Mouse (Mus musculus) midbrain, embryonic 15.5 days (tissue): ENCODE results near the gene Pigb. TPM values are rescaled to one million over a fixed set of nuclear protein-coding genes. Genes with fewer than 3 reads are reported as not detected.
"Not testable (repeated sequence)": the region's sequence is repeated elsewhere in the genome, so short reads cannot be mapped to it uniquely, and the experiment has no call there.

Experiments used
- ATAC-seq: fragments of 200-750 bp; cut with Nextera tagmentation; replicated peaks from 2 replicates; pipeline ENCODE4 v1.8.0; 2017; ENCODE audit warnings: moderate TSS enrichment
- H3K27ac ChIP-seq: fragments of 300-500 bp; sonication (generic); 2 replicates; pipeline ENCODE4 v1.5.1; 2015; ENCODE audit warnings: mild to moderate bottlenecking, inconsistent platforms
- H3K27me3 ChIP-seq: fragments of 300-500 bp; sonication (generic); replicated peaks from 2 replicates; pipeline ENCODE4 v1.6.1; 2015; ENCODE audit warnings: inconsistent platforms
- H3K36me3 ChIP-seq: fragments of 300-500 bp; sonication (generic); replicated peaks from 2 replicates; pipeline ENCODE4 v1.6.1; 2015; ENCODE audit warnings: inconsistent platforms
- H3K4me1 ChIP-seq: fragments of 300-500 bp; sonication (generic); 2 replicates; pipeline ENCODE4 v1.6.1; 2015; ENCODE audit warnings: inconsistent platforms
- H3K4me2 ChIP-seq: fragments of 300-500 bp; sonication (generic); 2 replicates; pipeline ENCODE4 v1.6.1; 2015; ENCODE audit warnings: inconsistent platforms, mild to moderate bottlenecking, moderate library complexity
- H3K4me3 ChIP-seq: fragments of 300-500 bp; sonication (generic); 2 replicates; pipeline ENCODE4 v1.5.1; 2015; ENCODE audit warnings: mild to moderate bottlenecking, inconsistent platforms
- H3K9ac ChIP-seq: fragments of 300-500 bp; sonication (generic); 2 replicates; pipeline ENCODE4 v1.6.1; 2015; ENCODE audit warnings: mild to moderate bottlenecking, inconsistent platforms
- H3K9me3 ChIP-seq: fragments of 300-500 bp; sonication (generic); 2 replicates; pipeline ENCODE4 v1.6.1; 2016; ENCODE audit warnings: inconsistent platforms
- WGBS: fragments of 180-500 bp; shearing (Covaris S2); methylation state at CpG from one replicate; pipeline ENCODE4 v1.1.7; 2015; ENCODE audit warnings: mixed read lengths; 5-methylcytosine and 5-hydroxymethylcytosine counted together
- polyA plus RNA-seq: library from polyadenylated mRNA; unstranded; fragments of >200 nt; fragmentation: Nextera tagmentation; extraction: Ambion mirVana; gene quantifications from 2 replicates; pipeline ENCODE4 v1.2.1, GENCODE M21; 2015

Gene Pigb
- polyA plus RNA-seq = 15.1 and 17.2 TPM in 2 replicates

DNA sequence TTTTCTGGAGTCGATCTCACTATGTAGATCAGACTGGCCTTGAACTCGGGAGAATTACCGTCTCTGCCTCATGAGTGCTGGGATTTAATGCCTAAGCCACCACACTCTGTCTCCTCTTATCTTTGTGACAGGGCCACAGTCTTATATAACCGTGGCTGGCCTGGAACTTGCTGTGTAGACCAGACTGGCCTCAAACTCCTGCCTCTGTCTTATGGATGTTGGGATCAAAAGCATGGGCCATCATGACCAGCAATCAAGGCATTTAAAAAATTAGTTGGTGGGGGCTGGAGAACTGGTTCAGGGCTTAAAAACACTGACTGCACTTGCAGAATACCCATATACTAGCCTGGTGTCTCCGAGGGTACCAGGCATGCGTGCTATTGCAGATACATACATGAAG, at the start of gene Pigb:
TSS of gene Pigb (minus strand) at position 299 of the 400 bp plus-strand sequence.
- Histone ChIP-seq H3K4me1 (peaks cover 26% of the 10 kb centered on the region), H3K9ac (peak within 1 kb of the TSS; percentile 93), H3K4me3 (peak within 1 kb of the TSS; percentile 96), H3K27ac (peak within 1 kb of the TSS; percentile 93), H3K36me3 (no peaks in the 10 kb centered on the region), H3K27me3 (no peaks in the 10 kb centered on the region), H3K9me3 (no peaks in the 10 kb centered on the region), H3K4me2 (peak within 1 kb of the TSS; percentile 93)
- no peak for ATAC-seq
- 34% methylated on average over 6 of the region's 6 CpGs for WGBS

- no peak overlapping the region for H3K4me3 ChIP-seq
- H3K9ac ChIP-seq = no peak overlapping the region
- no peaks in the 10 kb centered on the region for H3K36me3 ChIP-seq
- H3K27me3 ChIP-seq = no peaks in the 10 kb centered on the region
- H3K27ac ChIP-seq = no peak overlapping the region
- H3K4me1 ChIP-seq = no peaks in the 10 kb centered on the region
- no peaks in the 10 kb centered on the region for H3K9me3 ChIP-seq
- no peak overlapping the region for H3K4me2 ChIP-seq
- ATAC-seq = no peak
- 84% methylated on average over 16 of the region's 16 CpGs for WGBS
These were observed 49.2 kb upstream of the Pigb start for GRCm38 (mm10) chr9:73089222-73089920.

DNA sequence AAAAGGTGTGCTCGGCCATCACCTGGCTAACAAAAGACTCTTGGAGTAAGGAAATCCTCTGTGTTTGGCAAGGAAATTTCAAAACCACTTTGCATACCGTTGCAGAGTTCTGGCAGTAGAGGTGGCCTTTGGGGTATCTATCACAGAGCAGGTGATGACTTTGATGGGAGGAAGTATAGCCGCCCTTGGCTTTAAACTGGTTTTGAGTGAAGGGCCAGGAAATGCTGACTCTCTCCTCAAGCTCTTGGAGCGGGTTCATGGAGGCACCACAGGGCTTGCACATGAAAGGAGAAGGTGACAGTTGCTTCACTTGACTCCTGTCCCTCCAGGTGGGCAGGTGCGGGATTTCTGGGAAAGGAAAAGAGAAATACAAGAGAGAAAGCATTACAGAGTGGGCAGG, 47.4 kb upstream of the Pigb start:
- Histone ChIP-seq H3K4me3 (no peak overlapping the region), H3K27ac (no peak overlapping the region), H3K36me3 (no peaks in the 10 kb centered on the region), H3K4me2 (no peak overlapping the region), H3K9ac (no peak overlapping the region), H3K9me3 (no peaks in the 10 kb centered on the region), H3K27me3 (no peaks in the 10 kb centered on the region), H3K4me1 (no peaks in the 10 kb centered on the region)
- 78% methylated on average over 5 of the region's 5 CpGs for WGBS
- no peak for ATAC-seq

- Histone ChIP-seq H3K9me3 (no peaks in the 10 kb centered on the region), H3K27ac (no peak overlapping the region), H3K27me3 (no peaks in the 10 kb centered on the region), H3K4me2 (no peak overlapping the region), H3K4me3 (no peak overlapping the region), H3K36me3 (no peaks in the 10 kb centered on the region), H3K9ac (no peak overlapping the region), H3K4me1 (no peaks in the 10 kb centered on the region)
- no peak for ATAC-seq
- WGBS = 73% methylated on average over 8 of the region's 8 CpGs
These were observed 46.9 kb upstream of the Pigb start for GRCm38 (mm10) chr9:73087121-73087520.

- Histone ChIP-seq H3K27ac (no peak overlapping the region), H3K4me1 (no peaks in the 10 kb centered on the region), H3K9ac (no peak overlapping the region), H3K4me2 (no peak overlapping the region), H3K9me3 (no peaks in the 10 kb centered on the region), H3K36me3 (no peaks in the 10 kb centered on the region), H3K27me3 (no peaks in the 10 kb centered on the region), H3K4me3 (no peak overlapping the region)
- no peak for ATAC-seq
- WGBS = 86% methylated on average over 6 of the region's 6 CpGs
These were observed 45.7 kb upstream of the Pigb start for GRCm38 (mm10) chr9:73085845-73086244.

- no peak for ATAC-seq
- H3K4me3 ChIP-seq = no peak overlapping the region
- H3K9me3 ChIP-seq = no peaks in the 10 kb centered on the region
- 79% methylated on average over 6 of the region's 6 CpGs for WGBS
- no peak overlapping the region for H3K4me2 ChIP-seq
- H3K27ac ChIP-seq = no peak overlapping the region
- H3K9ac ChIP-seq = no peak overlapping the region
- H3K4me1 ChIP-seq = no peaks in the 10 kb centered on the region
- no peaks in the 10 kb centered on the region for H3K27me3 ChIP-seq
- no peaks in the 10 kb centered on the region for H3K36me3 ChIP-seq
These were observed 43.8 kb upstream of the Pigb start for GRCm38 (mm10) chr9:73083956-73084355.

DNA sequence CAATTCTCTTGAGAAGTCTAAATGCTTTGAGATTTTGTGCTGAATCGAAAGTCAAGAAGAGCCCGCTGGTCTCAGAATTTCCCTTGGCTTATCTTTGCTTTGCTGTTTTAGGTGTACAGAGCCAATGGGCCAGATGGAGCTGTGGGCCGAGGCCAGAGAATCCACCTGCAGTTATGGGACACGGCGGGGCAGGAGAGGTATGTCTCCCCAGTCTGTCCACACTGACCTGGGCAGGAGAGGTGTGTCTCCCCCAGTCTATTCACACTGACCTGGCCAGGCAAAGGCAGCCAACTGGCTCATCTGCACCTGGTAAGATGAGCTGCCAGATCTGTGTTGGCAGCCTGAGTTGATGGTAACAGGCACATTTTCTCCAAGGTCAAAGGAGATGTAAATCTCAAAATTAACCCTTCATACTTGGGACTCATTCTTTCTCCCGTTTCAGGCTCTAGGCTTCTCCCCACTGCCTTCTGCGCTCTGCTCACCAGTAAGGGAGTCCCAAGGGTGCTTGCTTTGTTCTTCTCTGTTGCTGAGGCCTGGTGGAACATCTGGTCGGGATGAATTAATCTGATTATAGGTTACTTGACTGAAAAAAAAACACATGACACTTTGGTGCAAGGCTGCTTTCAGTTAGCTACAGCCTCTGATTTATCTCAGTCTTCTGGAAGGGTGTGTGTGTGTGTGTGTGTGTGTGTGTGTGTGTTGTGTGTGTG, 42.3 kb upstream of the Pigb start:
- Histone ChIP-seq H3K4me2 (no peak overlapping the region), H3K4me1 (no peaks in the 10 kb centered on the region), H3K36me3 (no peaks in the 10 kb centered on the region), H3K4me3 (no peak overlapping the region), H3K27me3 (no peaks in the 10 kb centered on the region), H3K9ac (no peak overlapping the region), H3K27ac (no peak overlapping the region), H3K9me3 (no peaks in the 10 kb centered on the region)
- ATAC-seq = no peak
- WGBS = 79% methylated on average over 8 of the region's 8 CpGs

- WGBS = 37% methylated on average over 7 of the region's 7 CpGs
- H3K4me2 ChIP-seq = no peak overlapping the region
- H3K9me3 ChIP-seq = no peaks in the 10 kb centered on the region
- H3K36me3 ChIP-seq = no peaks in the 10 kb centered on the region
- H3K9ac ChIP-seq = no peak overlapping the region
- H3K27me3 ChIP-seq = no peaks in the 10 kb centered on the region
- H3K4me1 ChIP-seq = no peaks in the 10 kb centered on the region
- ATAC-seq = no peak
- H3K4me3 ChIP-seq = no peak overlapping the region
- H3K27ac ChIP-seq = no peak overlapping the region
These were observed 39.7 kb upstream of the Pigb start for GRCm38 (mm10) chr9:73079801-73080325.

DNA sequence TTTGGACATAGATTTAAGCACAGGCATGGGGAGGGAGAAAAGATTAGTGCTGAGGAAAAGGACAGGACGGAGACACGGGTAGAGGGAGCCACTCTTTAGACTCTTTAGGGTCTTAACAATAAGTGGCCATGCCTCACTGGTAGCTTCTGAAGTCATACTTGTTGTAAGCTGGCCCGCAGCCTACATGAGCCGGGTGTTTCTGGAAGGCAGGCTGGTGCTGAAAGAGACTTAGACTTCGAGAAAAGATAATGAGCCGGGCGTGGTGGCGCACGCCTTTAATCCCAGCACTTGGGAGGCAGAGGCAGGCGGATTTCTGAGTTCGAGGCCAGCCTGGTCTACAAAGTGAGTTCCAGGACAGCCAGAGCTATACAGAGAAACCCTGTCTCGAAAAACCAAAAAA, 39.2 kb upstream of the Pigb start:
- not testable (repeated sequence) for H3K4me2 ChIP-seq, H3K9me3 ChIP-seq, ATAC-seq, H3K9ac ChIP-seq, H3K27me3 ChIP-seq, H3K4me1 ChIP-seq, H3K4me3 ChIP-seq, H3K27ac ChIP-seq, H3K36me3 ChIP-seq
- 81% methylated on average over 11 of the region's 12 CpGs for WGBS

GRCm38 (mm10) chr9:73073169-73073568, 33.0 kb upstream of the Pigb start:
- no peaks in the 10 kb centered on the region for H3K36me3 ChIP-seq
- ATAC-seq = no peak
- 96% methylated on average over 5 of the region's 5 CpGs for WGBS

DNA sequence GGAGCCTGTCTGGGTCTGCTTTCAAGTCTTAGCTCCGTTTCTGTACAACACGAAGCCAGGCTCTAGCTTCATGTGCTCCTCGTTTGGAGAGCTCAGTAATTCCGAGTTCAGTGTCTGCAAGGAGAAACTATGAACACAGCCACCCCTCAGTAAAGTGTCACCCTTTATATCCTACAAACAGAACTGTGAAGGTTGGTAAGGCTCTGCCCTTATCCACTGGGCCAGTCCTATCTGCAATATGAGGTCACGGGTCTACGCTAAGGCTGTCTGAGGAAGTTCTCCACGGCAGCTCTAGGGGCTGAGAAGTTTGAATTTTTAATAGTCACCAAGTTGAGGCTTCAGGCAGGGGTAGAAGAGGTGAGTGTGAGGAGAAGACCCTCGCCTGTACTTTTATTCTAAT, 32.2 kb upstream of the Pigb start:
- Histone ChIP-seq H3K9me3 (no peaks in the 10 kb centered on the region), H3K4me3 (no peak overlapping the region), H3K27me3 (no peaks in the 10 kb centered on the region), H3K27ac (no peak overlapping the region), H3K36me3 (no peaks in the 10 kb centered on the region), H3K4me1 (peaks cover 3% of the 10 kb centered on the region; the same call in 1 of the 2 replicates), H3K9ac (no peak overlapping the region), H3K4me2 (no peak overlapping the region)
- ATAC-seq = no peak
- 81% methylated on average over 8 of the region's 8 CpGs for WGBS

More at GRCm38 (mm10) chr9:73073169-73073568, 33.0 kb upstream of the Pigb start:
- Histone ChIP-seq H3K9ac (no peak overlapping the region), H3K27me3 (no peaks in the 10 kb centered on the region), H3K4me2 (no peak overlapping the region), H3K27ac (no peak overlapping the region), H3K4me1 (no peaks in the 10 kb centered on the region), H3K4me3 (no peak overlapping the region), H3K9me3 (no peaks in the 10 kb centered on the region)

GRCm38 (mm10) chr9:73070971-73071659, 30.9 kb upstream of the Pigb start:
- Histone ChIP-seq H3K4me3 (no peak overlapping the region), H3K4me1 (peaks cover 9% of the 10 kb centered on the region; the same call in 1 of the 2 replicates), H3K9me3 (no peaks in the 10 kb centered on the region), H3K9ac (no peak overlapping the region), H3K4me2 (no peak overlapping the region), H3K27me3 (no peaks in the 10 kb centered on the region), H3K36me3 (no peaks in the 10 kb centered on the region), H3K27ac (no peak overlapping the region)
- WGBS = 74% methylated on average over 10 of the region's 10 CpGs
- no peak for ATAC-seq
